Mouse (Mus musculus) granulocyte monocyte progenitor cell, adult 5-6 weeks (primary cell): ENCODE measurements around the gene Tap2. TPM values are rescaled to one million over a fixed set of nuclear protein-coding genes. Genes with fewer than 3 reads are reported as not detected.
A peak's percentile ranks its signal among the peaks of the same experiment; 100 is the strongest.

Source experiments
- ATAC-seq: replicated peaks from 2 replicates; pipeline ENCODE4 v1.8.0; 2016; ENCODE audit warnings: mild to moderate bottlenecking, moderate TSS enrichment, inconsistent platforms; ENCODE audit not compliant: poor library complexity, severe bottlenecking
- total RNA-seq, 2 experiments: library from RNA; stranded (forward) in 1 of 2; stranded (reverse) in 1 of 2; fragments of 200-712, 200-1000 nt in 1 of 2; fragments of >200 nt in 1 of 2; fragmentation: Nextera tagmentation in 1 of 2; gene quantifications; 2 replicates each; pipeline ENCODE4 v1.2.3; 2014 to 2017

Tap2 gene
- 23.2 and 40.2 TPM in 2 replicates for total RNA-seq (2014; fragmentation: Nextera tagmentation)
- total RNA-seq (2017), result 62.7 and 69.6 TPM in 2 replicates

DNA sequence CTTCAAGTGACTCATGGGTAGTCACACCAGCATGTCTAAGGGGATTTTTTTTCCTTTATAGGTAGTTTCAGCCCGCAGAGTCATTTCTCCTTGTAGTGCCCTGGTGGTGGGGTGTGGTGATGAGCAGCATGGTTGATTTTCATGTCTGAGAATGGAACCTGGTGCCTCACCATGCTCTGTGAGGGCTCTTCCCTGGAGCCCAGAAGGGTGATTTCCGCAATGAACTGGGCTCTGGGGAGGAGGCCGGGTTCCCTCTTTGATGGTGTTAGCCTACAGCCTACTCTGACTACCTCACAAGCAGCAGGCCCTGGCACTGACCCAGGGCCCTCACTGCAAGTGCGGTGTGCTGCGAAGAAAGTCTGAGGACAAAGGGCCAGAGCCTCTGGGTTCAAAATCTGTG, at the start of gene Tap2:
Gene Tap2 (plus strand): TSS at position 84 of the 400 bp plus-strand sequence.
- no peak for ATAC-seq

DNA sequence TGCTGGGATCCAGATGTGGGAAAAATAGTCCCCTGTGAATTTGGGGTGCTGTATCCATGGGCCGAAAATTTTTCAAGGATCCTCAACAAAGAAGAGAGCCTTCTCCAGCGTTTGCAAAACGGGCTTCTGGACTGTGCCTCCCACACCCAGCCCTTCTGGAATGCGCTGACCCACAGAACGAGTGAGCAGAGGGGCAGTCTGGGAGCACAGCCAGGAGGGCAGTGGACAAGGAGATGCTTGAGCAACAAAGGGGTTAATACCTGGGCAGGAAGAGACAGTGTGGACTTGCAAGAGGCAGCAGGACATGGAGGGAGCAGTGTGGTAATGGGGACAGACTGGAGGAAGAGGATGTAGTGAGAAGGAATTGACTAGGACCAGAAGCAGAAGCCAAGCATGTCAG, 47.8 kb upstream of the Tap2 start:
- ATAC-seq, result no peak

DNA sequence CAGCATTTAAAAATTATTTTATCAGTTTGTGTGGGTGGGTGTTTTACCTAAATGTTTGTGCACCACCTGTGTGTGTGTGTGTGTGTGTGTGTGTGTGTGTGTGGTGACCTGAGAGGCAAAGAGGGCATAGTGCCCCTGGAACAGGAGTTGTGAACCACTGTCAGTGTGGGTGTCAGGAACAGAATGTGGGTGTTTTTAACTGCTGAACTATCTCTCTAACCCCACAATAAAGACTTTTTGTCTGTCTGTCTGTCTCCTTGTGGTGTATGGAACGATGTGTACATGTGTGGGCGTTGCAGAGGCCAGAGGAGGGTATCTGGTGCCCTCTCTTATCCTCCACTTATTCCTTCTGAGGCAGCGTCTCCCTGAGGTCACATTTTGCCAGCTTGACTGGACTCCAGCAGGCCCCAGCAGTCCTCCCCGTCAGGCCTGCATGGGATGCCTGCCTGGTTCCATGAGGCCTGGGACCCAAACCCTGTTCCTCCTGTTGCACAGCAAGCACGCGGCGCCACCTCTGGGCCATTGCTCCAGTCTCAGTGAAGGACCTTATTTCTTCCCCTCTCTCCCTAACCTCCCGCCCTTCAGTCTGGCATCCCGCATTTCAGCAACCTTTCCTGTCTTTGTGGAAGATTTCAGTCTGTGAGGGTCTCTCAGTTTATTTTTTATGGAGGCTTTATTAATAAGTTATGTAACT, 39.0 kb upstream of the Tap2 start:
- ATAC-seq, result peak; percentile 20; the same call in 1 of the 2 replicates

DNA sequence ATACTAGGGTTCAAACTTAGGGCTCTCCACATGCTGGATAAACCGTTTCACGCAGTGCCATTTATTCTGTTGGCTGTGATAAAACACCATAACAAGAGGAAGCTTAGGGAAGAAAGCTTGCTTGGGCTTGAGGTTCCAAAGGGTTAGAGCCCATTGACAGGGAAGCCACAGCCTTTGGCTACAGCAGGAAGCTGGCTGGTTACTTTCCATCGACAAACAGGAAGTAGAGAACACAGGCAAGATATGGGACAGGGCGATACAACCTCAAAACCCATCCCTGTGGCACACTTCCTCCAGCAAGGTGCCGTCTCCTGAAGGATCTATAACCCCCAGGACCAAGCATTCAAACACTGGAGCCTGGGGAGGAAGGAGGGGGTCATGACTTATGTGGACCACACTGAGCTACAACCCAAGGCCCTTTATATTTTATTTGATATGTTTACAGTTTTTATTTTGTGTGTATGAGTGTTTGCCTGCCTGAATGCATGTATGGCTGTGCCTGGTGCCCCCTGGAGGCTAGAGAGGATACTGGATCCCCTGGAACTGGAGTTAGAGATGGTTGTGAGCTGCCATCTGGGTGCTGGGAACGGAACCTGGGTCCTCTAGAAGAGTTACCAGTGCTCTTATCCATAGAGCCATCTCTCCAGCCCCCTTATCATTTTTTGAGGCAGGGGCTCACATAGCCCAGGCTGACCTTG, 38.1 kb upstream of the Tap2 start:
- ATAC-seq, result peak; percentile 79

DNA sequence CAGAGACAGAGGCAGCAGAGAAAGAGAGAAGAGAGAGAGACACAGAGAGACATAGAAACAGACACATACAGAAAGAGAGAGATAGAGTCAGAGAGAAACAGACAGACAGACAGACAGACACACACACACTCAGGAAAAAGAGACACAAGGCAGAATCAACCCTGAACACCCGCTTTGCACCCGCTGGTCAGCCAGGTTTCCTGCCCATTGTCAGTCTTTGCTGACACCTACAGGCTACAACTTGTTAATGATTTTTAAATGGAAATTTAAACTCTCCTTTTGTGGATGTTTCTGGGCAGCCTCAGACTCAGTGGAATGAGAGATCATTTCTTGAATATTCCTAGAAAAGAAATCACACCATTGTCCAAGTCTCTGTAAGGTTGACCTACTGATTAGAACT, 34.0 kb upstream of the Tap2 start:
- peak; percentile 33 for ATAC-seq

DNA sequence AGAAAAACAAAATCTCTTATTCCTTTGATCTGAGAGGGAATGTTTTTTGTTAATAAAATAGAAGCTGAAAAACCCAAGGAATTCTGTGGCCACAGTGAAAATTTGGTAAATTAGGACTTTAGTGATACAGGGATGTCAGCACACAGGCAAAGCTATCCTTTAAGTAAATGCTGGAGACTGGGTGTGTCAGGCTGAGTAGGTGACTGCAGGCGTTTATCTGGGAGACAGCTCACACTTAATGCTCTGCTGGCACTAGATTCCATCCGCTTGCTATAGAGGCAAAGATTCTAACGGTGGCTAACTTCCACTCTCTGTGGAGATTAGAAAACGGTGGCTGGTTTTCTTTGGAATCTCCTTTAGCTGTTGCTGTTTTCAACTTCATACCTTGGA, 32.8 kb upstream of the Tap2 start:
- no peak for ATAC-seq

DNA sequence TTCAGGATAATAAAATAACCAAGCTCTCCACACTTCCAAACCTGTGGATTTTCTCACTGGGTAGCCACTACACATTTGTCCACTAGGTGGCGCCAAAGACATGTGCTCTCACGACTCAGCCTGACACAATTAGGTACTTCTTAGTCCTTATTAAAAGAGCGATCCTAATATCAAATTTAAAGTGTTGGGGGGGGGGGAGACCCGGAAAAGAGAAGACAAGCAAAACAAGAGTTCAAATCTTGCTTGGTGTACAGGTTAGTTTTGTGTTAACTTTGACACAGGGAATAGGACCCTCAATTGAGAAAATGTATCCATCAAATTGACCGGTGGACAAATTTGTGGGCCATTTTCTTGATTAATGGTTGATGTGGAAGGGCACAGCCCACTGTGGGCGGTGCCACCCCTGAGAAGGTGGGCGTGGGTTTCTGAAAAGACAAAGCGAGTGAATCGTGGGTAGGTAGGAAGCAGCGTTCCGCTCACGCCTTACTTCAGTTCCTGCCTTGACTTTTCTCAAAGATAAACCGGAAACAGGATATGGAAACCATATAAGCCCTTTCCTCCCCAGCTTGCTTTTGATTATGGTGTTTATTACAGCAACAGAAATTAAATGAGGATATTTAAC, 32.3 kb upstream of the Tap2 start:
- ATAC-seq, result peak; percentile 74

DNA sequence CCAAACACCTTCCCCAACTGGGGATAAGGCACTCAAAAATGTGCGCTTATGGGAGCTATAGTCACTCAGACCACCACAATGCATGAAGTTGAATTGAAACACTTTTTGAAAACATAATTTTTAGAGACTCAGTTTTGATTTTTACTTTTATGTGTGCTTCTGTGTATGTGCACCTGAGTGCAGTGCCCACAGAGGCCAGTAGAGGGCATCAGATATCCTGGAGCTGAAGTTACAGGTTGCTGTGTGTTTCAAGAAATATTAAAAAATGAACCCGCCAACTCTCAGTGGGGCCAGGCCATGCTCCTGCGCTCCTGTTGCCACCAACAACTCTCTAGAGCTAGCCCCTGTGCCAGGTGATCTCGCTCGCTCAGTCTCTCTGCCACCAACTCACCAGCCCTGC, 30.8 kb upstream of the Tap2 start:
- ATAC-seq, result no peak

DNA sequence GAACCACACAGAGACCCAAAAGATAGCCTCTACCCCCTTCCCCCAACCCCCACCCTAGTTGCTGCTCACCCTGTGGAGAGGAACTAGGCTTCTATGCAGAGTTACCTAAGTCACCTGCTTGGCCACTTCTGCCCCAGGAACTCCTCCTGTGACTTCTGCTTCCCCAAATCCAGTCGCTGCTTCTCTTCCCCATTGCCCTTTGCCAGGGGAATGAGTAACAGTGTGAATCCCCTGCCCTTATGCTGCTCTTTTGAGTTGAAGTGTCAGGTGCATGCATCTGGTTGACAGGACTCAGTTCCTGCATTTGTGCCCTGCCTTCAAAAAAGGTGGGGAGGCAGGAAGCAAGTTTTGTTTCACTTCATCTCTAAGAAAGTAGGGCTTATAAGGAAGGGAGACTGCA, 29.3 kb upstream of the Tap2 start:
- peak; percentile 56 for ATAC-seq

DNA sequence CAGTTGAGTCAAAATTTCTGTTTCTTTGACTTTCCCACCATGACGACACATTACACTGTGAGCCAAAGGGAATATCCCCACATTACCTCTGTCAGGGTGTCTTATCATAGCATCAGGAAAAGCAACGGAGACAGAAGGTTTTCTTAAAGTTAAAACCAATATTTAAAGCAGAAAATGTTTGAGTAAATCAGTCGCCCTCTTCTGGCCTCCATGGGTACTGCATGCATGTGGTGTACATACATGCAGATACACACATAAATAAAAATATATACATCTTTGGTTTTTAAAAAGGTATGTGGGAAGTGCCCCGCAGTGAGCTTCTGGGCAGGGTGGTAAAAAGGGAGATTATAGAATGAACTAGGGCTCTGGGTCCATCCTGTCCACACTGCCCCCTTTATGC, 26.1 kb upstream of the Tap2 start:
- no peak for ATAC-seq

DNA sequence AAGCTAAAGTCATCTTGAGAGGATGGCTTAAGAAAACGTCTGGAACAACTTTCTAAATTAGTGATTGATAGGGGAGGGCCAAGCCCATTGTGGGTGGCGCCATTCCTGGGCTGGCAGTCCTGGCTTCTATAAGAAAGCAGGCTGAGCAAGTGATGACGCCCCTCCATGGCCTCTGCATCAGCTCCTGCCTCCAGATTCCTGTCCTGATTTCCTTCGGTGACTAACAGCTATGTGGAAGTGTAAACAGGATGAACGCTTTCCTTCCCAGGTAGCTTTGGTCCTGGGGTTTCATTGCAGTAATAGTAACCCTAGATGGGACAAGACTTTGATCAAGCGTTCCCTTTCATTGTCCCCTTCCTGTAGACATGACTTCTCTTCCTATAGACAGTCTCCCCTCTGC, 24.3 kb upstream of the Tap2 start:
- no peak for ATAC-seq

DNA sequence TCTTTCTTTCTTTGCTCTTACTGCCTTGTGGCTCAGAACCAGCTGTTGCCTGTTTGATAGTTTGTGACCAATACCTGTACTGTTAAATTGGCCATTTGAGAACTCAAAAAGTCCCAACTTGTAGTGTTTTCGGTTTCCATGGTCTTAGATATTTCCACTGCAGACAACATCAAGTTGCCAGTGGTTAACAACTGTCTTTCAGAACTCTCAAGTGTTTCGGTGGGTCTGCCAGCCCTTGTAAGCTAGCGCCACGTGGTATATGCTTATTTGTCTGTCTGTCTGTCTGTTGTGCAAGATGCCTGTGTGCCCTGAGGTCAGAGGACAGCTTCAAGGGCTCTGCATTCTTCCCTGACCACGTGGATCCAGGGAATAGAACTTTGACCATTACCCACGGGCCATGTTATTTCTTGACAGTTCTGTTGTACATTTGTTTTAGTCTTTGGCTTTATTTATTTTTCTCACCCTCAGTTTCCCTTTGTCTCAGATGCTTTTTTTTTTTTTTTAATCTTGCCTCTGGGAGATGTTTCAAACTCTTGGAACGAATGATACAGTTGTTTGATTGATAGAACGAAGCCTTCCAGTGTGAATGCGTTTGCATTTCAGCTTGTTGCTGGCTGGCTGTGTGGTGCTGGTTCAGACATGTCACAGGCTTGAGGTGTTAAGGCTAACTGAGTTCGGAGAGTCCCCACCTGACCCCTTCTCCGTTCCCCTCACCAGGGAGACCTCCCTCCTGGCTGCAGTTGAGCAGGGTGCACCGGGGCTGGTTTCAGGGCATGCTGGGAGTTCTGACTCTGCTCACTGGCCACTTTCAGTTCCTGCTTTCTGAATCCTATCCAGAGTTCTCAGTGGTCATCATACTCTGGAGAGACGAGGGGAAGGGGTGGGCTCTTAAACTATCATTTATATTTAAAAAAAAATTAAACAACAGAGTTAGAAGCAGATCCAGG, 23.1 kb upstream of the Tap2 start:
- ATAC-seq, result peak; percentile 87

DNA sequence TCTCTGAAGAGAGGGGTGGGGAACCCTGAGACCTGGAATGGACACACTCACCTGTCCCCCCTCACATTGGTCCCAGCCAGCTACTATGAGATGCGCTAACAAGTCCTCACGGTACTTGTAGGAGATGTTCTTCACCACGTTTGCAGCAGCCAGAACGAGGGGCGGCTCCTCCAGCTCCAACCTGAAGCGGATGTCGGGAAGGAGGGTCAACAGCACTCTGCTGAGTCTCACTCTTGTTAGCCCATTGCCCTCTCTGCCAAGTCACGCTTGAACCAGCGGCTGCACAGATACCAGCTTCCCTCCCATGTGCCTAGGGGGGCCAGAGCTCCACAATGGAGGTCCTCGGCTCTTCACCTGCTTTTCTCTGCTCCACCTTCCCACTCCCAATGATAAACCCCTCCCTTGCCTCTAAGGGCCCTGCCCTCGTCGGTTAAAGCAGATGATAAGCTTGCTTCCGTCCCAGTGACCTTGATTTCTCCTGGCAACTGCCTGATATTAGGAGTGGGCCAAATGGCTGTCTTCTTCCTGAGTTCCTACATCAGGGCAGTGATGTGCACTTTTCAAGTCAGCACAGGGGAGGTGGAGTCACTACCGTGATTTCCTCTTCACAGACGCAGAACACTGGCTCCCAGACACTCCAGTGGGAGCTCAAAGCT, 19.6 kb upstream of the Tap2 start:
- ATAC-seq, result no peak

DNA sequence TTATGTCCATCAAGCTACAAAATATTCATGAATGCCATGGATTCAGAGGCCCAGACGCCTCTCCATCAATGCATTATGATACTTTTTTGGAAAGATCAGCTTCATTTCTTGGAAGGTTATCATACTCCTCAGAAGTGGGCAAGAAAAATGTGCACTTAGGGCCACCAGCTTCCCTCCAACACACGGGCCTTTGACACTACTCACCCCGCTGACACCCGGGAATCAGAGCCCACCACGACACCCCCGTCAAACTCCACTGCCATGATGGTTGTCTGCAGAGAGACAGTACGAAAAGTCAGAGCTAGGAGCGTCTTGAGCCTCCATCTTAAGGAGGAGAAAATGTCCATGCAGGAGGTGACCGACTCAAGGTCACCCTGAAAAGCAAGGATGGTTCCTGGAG, 17.8 kb upstream of the Tap2 start:
- no peak for ATAC-seq

DNA sequence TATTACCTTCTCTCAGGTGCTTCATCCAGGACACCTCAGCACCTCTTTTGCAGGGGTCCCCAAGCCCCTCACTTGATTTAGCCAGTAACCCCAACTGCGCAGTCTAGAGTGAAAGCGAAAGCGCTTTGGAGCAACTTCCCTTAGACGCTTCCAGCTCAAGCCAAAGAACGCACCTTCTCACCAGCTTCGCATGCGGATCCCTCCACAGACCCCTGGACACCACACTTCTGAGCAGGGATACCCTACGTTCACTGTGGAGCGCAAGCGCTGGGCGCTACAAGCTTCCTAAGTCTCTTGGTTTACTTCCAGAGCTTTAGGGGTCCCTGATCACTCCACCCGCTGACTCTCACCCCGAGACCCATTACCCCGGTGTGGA, 16.5 kb upstream of the Tap2 start:
- ATAC-seq, result peak; percentile 32

DNA sequence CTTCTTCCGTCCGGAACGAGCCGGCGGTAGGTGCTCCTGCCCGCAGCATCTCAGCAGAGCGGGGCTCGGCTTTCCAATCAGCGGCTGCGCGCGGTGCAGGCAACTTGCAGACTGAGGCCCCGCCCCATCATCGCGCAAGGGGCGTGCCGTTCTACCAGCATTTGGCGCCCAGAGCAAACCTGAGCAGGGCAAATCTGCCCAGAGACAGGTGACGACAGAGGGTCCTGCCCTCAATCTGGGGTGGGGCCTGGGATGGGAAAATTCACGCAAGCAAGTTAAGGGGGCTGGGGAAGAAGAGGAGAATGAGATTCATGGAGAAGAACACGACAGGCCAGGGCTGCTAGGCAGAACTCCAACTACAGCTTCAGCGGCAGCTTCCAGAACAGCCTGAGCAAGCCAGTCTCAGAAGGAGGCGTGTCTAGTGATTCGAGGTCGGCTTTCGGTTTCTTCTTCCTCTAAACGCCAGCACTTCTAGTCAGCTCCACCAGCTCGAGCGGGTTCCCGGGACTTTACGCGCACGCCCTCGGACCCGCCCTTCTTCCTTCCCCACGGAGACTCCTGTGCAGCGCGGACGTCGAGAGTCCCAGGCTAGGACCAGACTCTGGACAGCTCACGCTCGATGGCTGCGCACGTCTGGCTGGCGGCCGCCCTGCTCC, 15.9 kb upstream of the Tap2 start, which contains the start of the genes Tap1 and Psmb9:
Gene Tap1 (plus strand): TSS at position 293 of the 656 bp plus-strand sequence.
Gene Psmb9 (minus strand): TSS at position 504 of the 656 bp plus-strand sequence.
- peak; percentile 83 for ATAC-seq

DNA sequence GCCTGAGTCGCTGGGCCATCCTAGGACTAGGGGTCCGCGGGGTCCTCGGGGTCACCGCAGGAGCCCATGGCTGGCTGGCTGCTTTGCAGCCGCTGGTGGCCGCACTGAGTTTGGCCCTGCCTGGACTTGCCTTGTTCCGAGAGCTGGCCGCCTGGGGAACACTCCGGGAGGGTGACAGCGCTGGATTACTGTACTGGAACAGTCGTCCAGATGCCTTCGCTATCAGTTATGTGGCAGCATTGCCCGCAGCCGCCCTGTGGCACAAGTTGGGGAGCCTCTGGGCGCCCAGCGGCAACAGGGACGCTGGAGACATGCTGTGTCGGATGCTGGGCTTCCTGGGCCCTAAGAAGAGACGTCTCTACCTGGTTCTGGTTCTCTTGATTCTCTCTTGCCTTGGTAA, 15.3 kb upstream of the Tap2 start:
- no peak for ATAC-seq

DNA sequence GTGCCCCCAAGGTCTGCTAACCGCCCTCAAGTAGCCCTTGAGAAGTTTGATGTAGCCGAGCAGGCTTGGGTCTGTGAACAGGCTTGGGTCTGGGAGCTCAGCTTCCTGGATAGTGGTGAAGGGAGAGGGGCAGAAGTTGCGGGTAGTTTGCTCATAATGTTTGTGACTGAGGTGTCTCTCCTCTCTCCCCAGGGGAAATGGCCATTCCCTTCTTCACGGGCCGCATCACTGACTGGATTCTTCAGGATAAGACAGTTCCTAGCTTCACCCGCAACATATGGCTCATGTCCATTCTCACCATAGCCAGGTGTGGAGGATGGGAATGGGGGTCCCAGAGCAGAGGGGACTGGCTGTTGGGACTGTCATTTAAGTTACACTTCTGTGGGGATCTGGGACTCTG, 14.3 kb upstream of the Tap2 start:
- ATAC-seq, result no peak

DNA sequence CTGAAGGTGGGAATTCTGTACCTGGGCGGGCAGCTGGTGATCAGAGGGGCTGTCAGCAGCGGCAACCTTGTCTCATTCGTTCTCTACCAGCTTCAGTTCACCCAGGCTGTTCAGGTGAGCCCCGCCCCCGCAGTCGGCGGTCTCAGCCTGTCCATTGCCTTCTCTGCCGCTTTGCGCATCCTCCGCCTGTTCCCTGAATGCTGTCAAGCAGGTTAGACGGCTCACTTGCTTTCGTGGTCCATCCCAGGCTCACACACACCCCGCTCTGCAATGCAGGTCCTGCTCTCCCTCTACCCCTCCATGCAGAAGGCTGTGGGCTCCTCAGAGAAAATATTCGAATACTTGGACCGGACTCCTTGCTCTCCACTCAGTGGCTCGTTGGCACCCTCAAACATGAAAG, 10.5 kb upstream of the Tap2 start:
- ATAC-seq, result no peak
